Mouse (Mus musculus) lung, postnatal 0 days (tissue): Measurements from ENCODE around the gene Golga7b. TPM values are rescaled to one million over a fixed set of nuclear protein-coding genes. Genes with fewer than 3 reads are reported as not detected.

ENCODE experiments used
- ATAC-seq: fragments of 200-750 bp; cut with Nextera tagmentation; 2 replicates; pipeline ENCODE4 v1.8.0; 2017; ENCODE audit warnings: moderate library complexity
- DNase-seq: peaks from one replicate; pipeline ENCODE4 v3.0.0-alpha.2; 2016; ENCODE audit warnings: low spot score
- H3K27ac ChIP-seq: fragments of 300-500 bp; sonication (generic); 2 replicates; pipeline ENCODE4 v1.5.1; 2014; ENCODE audit warnings: antibody characterized with exemption, mild to moderate bottlenecking, low read length, mixed read lengths
- H3K27me3 ChIP-seq: fragments of 300-500 bp; sonication (generic); replicated peaks from 2 replicates; pipeline ENCODE4 v1.6.1; 2014; ENCODE audit warnings: low read length, mixed read lengths; ENCODE audit not compliant: insufficient read depth
- H3K36me3 ChIP-seq: fragments of 300-500 bp; sonication (generic); 2 replicates; pipeline ENCODE4 v1.6.1; 2014; ENCODE audit warnings: low read length, mixed read lengths; ENCODE audit not compliant: insufficient read depth
- H3K4me1 ChIP-seq: fragments of 300-500 bp; sonication (generic); 2 replicates; pipeline ENCODE4 v1.6.1; 2014; ENCODE audit warnings: antibody characterized with exemption, low read depth, low read length, mixed read lengths; ENCODE audit not compliant: insufficient read depth
- H3K4me2 ChIP-seq: fragments of 300-500 bp; sonication (generic); replicated peaks from 2 replicates; pipeline ENCODE4 v1.6.1; 2014; ENCODE audit warnings: low read depth, mild to moderate bottlenecking, low read length, moderate library complexity, mixed read lengths
- H3K4me3 ChIP-seq: fragments of 300-500 bp; sonication (generic); 2 replicates; pipeline ENCODE4 v1.5.1; 2014; ENCODE audit warnings: low read depth, low read length
- H3K9ac ChIP-seq: fragments of 300-500 bp; sonication (generic); replicated peaks from 2 replicates; pipeline ENCODE4 v1.6.1; 2014; ENCODE audit warnings: low read depth, mild to moderate bottlenecking
- H3K9me3 ChIP-seq: fragments of 300-500 bp; sonication (generic); 2 replicates; pipeline ENCODE4 v1.6.1; 2016; ENCODE audit warnings: low read length, mixed read lengths
- CTCF ChIP-seq: IDR thresholded peaks from 2 replicates; pipeline ENCODE4 v1.5.1; 2016; ENCODE audit warnings: antibody characterized with exemption, mild to moderate bottlenecking
- EP300 ChIP-seq: IDR thresholded peaks from 2 replicates; pipeline ENCODE4 v1.6.1; 2016; ENCODE audit warnings: antibody characterized with exemption, mild to moderate bottlenecking, control low read depth
- WGBS: fragments of 180-500 bp; shearing (Covaris S2); extraction: QIAGEN DNeasy Blood & Tissue Kit; methylation state at CpG from one replicate; pipeline ENCODE4 v1.1.7; 2014; 5-methylcytosine and 5-hydroxymethylcytosine counted together
- microRNA-seq: library from miRNA; unstranded; fragments of <30 nt; microRNA quantifications from one replicate; pipeline ENCODE4, GENCODE M21; 2016
- polyA plus RNA-seq: library from polyadenylated mRNA; unstranded; fragments of >200 nt; fragmentation: Nextera tagmentation; extraction: Ambion mirVana; gene quantifications from 2 replicates; pipeline ENCODE4 v1.2.1, GENCODE M21; 2015

The Golga7b gene
- polyA plus RNA-seq, 1 experiment from 2014 or later = not detected

GRCm38 (mm10) chr19:42315914-42316313 is 68.5 kb downstream of the Golga7b start:
- Histone ChIP-seq H3K27ac (no peak overlapping the region), H3K36me3 (no peaks in the 10 kb centered on the region), H3K9ac (no peak overlapping the region), H3K27me3 (no peaks in the 10 kb centered on the region), H3K9me3 (no peaks in the 10 kb centered on the region), H3K4me2 (no peak overlapping the region), H3K4me1 (no peaks in the 10 kb centered on the region), H3K4me3 (no peak overlapping the region)
- WGBS = 0% methylated on average over 1 of the region's 1 CpGs
- peak; percentile 93 for TF ChIP-seq CTCF
- no peak for TF ChIP-seq EP300
- peak; percentile 74 for DNase-seq
- ATAC-seq = peak; percentile 59

DNA sequence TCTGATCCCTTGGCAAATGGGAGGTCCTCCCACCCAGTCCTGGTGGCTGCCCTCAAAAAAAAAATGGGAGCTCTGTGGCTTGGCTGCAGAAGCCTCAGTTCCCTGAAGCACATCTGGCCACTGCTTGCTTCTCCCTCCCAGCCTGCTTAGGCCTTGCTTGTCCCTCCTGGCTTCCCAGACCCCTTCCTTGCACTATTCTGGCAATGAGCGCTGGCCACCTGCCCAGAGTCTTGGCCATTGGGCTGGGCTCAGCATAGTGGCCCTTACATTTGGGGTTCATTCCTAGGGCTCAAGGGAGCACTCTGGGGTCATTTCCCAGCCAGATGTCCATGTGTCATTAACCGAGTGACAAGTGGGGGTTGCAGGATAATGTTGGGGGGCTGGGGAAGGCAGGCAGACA is 69.2 kb downstream of the Golga7b start:
- no peak for DNase-seq
- Histone ChIP-seq H3K4me2 (no peak overlapping the region), H3K9me3 (no peaks in the 10 kb centered on the region), H3K4me1 (no peaks in the 10 kb centered on the region), H3K27ac (no peak overlapping the region), H3K27me3 (no peaks in the 10 kb centered on the region), H3K9ac (no peak overlapping the region), H3K36me3 (no peaks in the 10 kb centered on the region), H3K4me3 (no peak overlapping the region)
- TF ChIP-seq CTCF = no peak
- TF ChIP-seq EP300 = no peak
- no peak for ATAC-seq
- 58% methylated on average over 2 of the region's 2 CpGs for WGBS

DNA sequence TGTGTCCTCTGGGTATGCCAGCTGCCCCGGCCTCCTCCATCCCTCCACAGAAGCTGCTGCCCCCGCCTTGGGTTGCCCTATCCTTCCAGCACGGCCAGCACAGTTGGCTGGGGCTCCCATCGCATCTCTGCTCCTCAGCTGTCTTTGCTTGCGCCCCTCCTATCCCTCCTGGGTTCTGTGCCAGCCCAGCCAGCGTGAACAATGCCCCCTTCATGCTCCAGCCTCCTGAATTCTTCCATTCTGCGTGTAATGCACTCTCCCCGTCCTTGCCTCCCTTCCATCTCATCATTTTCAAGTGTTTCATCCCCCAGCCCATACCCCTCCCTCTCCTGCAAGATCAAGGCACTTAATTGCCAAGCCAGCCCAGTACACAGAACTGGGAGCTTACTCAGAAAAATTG is 69.6 kb downstream of the Golga7b start:
- DNase-seq (no peak), ATAC-seq (no peak)
- H3K36me3 ChIP-seq = no peaks in the 10 kb centered on the region
- H3K4me1 ChIP-seq = no peaks in the 10 kb centered on the region
- H3K9ac ChIP-seq = no peak overlapping the region
- 46% methylated on average over 8 of the region's 8 CpGs for WGBS
- no peak overlapping the region for H3K4me2 ChIP-seq
- H3K9me3 ChIP-seq = no peaks in the 10 kb centered on the region
- no peak overlapping the region for H3K4me3 ChIP-seq
- H3K27me3 ChIP-seq = no peaks in the 10 kb centered on the region
- no peak overlapping the region for H3K27ac ChIP-seq
- TF ChIP-seq CTCF (no peak), EP300 (no peak)

DNA sequence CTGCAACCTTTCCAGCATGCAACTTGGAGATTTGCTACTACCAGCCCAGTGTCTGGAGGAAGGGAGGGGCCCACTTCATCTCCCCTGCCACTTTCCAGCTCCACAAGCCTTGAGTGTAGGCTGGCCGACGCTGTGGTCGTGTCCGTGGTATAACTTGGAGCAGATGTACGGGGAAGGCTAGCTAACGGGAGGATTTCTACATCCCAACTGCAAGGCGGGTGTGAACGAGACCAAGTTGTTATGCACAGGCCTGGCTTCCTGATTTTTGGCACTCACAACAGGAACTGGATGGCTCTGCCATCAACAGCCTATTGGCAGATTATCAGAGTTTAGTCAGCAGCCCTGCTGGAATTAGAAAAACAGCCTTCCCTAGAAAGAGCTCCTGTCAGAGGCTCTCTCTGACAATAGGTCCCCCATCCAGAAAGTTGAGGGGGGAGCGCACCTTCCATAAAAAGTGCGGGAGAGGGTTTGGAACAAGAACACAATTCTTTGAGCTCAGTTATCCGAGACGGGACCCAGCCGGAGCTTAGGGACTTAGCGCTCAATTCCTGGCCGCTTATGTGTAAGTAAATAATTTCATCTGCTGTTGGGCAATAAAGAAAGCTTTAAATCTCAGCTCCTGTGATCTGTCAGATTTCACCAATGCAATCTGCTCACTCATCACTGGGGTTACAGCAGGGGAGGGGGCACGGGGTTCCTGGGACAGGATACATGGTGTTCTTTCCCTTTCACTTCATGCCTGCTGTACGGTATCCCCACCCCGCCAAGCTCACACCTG is 70.5 kb downstream of the Golga7b start:
- Histone ChIP-seq H3K9me3 (no peaks in the 10 kb centered on the region), H3K4me3 (no peak overlapping the region), H3K9ac (no peak overlapping the region), H3K4me1 (no peaks in the 10 kb centered on the region), H3K36me3 (no peaks in the 10 kb centered on the region), H3K27ac (no peak overlapping the region), H3K27me3 (no peaks in the 10 kb centered on the region), H3K4me2 (no peak overlapping the region)
- DNase-seq = peak; percentile 68
- TF ChIP-seq CTCF = no peak
- no peak for TF ChIP-seq EP300
- 37% methylated on average over 18 of the region's 18 CpGs for WGBS
- ATAC-seq = peak; percentile 69

Small RNA genes within 50 kb of the gene (microRNA-seq; reads per million reads assigned to microRNA genes)
- gene Gm26339 = not detected
- gene Mir3085 = not detected

Other genes with a start within 250 kb of the Golga7b start
- 0.53 and 0.62 TPM in 2 replicates for gene Ankrd2, start 211.6 kb upstream of the Golga7b start, polyA plus RNA-seq
- 4.9 and 6.4 TPM in 2 replicates for gene Hoga1, start 202.0 kb upstream of the Golga7b start, polyA plus RNA-seq
- gene 4933411K16Rik, start 195.3 kb upstream of the Golga7b start, polyA plus RNA-seq = 0.10 and 0.14 TPM in 2 replicates
- 5.5 and 5.8 TPM in 2 replicates for gene Morn4, start 161.2 kb upstream of the Golga7b start, polyA plus RNA-seq
- gene Pi4k2a, start 157.1 kb upstream of the Golga7b start, polyA plus RNA-seq = 24.2 and 24.6 TPM in 2 replicates
- gene Avpi1, start 118.5 kb upstream of the Golga7b start, polyA plus RNA-seq = 114 and 135 TPM in 2 replicates
- gene Marveld1, start 100.2 kb upstream of the Golga7b start, polyA plus RNA-seq = 23.0 and 23.1 TPM in 2 replicates
- gene Zfyve27, start 83.6 kb upstream of the Golga7b start, polyA plus RNA-seq = 25.3 and 27.7 TPM in 2 replicates
- 0.18 TPM in 1 of 2 replicates, not detected in the other for gene Sfrp5, start 45.3 kb upstream of the Golga7b start, polyA plus RNA-seq
- 0.38 and 0.44 TPM in 2 replicates for gene Crtac1, start 184.2 kb downstream of the Golga7b start, polyA plus RNA-seq